Comparison of ENCODE assay signal across 8 mouse cellular contexts in genomic region chr11:69672211-69672706, GRCm38 (mm10). TPM values are rescaled to one million over a fixed set of nuclear protein-coding genes. Genes with fewer than 3 reads are reported as not detected.
A peak's percentile ranks its signal among the peaks of the same experiment; 100 is the strongest.
DNase-seq lines count a peak whose midpoint lies in the region; ATAC-seq and TF ChIP-seq lines count a peak whose summit lies in the region.

Gene Eif4a1, minus strand, starts transcription at chr11:69672423.

- H3K9me3 ChIP-seq in embryonic facial prominence, embryonic 15.5 days (replicated peaks): no peaks in the 10 kb centered on the region
- no peaks in the 10 kb centered on the region for H3K9me3 ChIP-seq in limb, embryonic 14.5 days (ENCODE audit: control insufficient read depth, low read length)
- no peaks in the 10 kb centered on the region for H3K9me3 ChIP-seq in midbrain, postnatal 0 days (ENCODE audit: low read length)

- peaks cover 79% of the 10 kb centered on the region for H3K36me3 ChIP-seq in embryonic facial prominence, embryonic 15.5 days
- H3K36me3 ChIP-seq in limb, embryonic 14.5 days (ENCODE audit: control insufficient read depth, insufficient read depth, low read length): peaks cover 85% of the 10 kb centered on the region
- H3K36me3 ChIP-seq in midbrain, postnatal 0 days (ENCODE audit: insufficient read depth, low read length): peaks cover 44% of the 10 kb centered on the region

- peak within 1 kb of the TSS; percentile 98 for H3K27ac ChIP-seq in bone marrow, adult 2 months (ENCODE audit: control insufficient read depth, insufficient read depth, low read depth, low read length, poor library complexity)
- peak within 1 kb of the TSS; percentile 98 for H3K27ac ChIP-seq in embryonic facial prominence, embryonic 15.5 days (replicated peaks)
- H3K27ac ChIP-seq in limb, embryonic 14.5 days (replicated peaks; ENCODE audit: low read depth, low read length): peak within 1 kb of the TSS; percentile 97
- H3K27ac ChIP-seq in midbrain, postnatal 0 days (ENCODE audit: low read depth, low read length): peak within 1 kb of the TSS; percentile 99

- H3K9ac ChIP-seq in embryonic facial prominence, embryonic 15.5 days: peak within 1 kb of the TSS; percentile 83
- peak within 1 kb of the TSS; percentile 99 for H3K9ac ChIP-seq in limb, embryonic 14.5 days (ENCODE audit: low read depth, low read length, severe bottlenecking)
- peak within 1 kb of the TSS; percentile 100 for H3K9ac ChIP-seq in midbrain, postnatal 0 days (replicated peaks; ENCODE audit: low read length, poor library complexity, severe bottlenecking)

- H3K4me3 ChIP-seq in bone marrow, adult 2 months (replicated peaks; ENCODE audit: control insufficient read depth, low read depth, low read length): peak within 1 kb of the TSS; percentile 99
- H3K4me3 ChIP-seq in embryonic facial prominence, embryonic 15.5 days (replicated peaks): peak within 1 kb of the TSS; percentile 61
- H3K4me3 ChIP-seq in limb, embryonic 14.5 days (replicated peaks; ENCODE audit: low read length): peak within 1 kb of the TSS; percentile 100
- H3K4me3 ChIP-seq in midbrain, postnatal 0 days (ENCODE audit: low read depth, low read length): peak within 1 kb of the TSS; percentile 98

- H3K4me2 ChIP-seq in embryonic facial prominence, embryonic 15.5 days (replicated peaks): peak within 1 kb of the TSS; percentile 77
- H3K4me2 ChIP-seq in limb, embryonic 14.5 days (replicated peaks; ENCODE audit: low read depth, low read length, severe bottlenecking): peak within 1 kb of the TSS; percentile 88
- H3K4me2 ChIP-seq in midbrain, postnatal 0 days (ENCODE audit: low read depth, low read length, poor library complexity, severe bottlenecking): peak within 1 kb of the TSS; percentile 83

- peak; percentile 98 for ATAC-seq in embryonic facial prominence, embryonic 15.5 days (ENCODE audit: insufficient number of reproducible peaks, low FRiP score, low TSS enrichment, low read depth)
- ATAC-seq in limb, embryonic 14.5 days (ENCODE audit: low FRiP score, low read depth): peak; percentile 97
- peak; percentile 94 for ATAC-seq in midbrain, postnatal 0 days (ENCODE audit: low FRiP score)

- peak; percentile 100 for DNase-seq in 416B (ENCODE audit: low read depth)
- DNase-seq in heart, adult 8-10 months (ENCODE audit: low spot score): peak; percentile 100
- peak; percentile 100 for DNase-seq in kidney, adult 9 months
- peak; percentile 100 for DNase-seq in limb, embryonic 14.5 days (ENCODE audit: low spot score)
- DNase-seq in midbrain, postnatal 0 days (ENCODE audit: low spot score): peak; percentile 100
- peak; percentile 98 to 99 for DNase-seq in spleen, postnatal 14 days (ENCODE audit: low spot score in 2 of 2)

- TF ChIP-seq POLR2A in bone marrow, adult 2 months (IDR thresholded peaks at IDR 0.05; ENCODE audit: borderline replicate concordance, control insufficient read depth, low read depth, low read length): peak; percentile 86
- TF ChIP-seq POLR2A in limb, embryonic 14.5 days (IDR thresholded peaks at IDR 0.05; ENCODE audit: borderline replicate concordance, extremely low read depth, insufficient read depth, insufficient read length): peak; percentile 96; the same call in 1 of the 2 replicates

- under 1% methylated on average over 36 of the region's 36 CpGs for WGBS in bone marrow, adult 2 months
- WGBS in embryonic facial prominence, embryonic 15.5 days: under 1% methylated on average over 36 of the region's 36 CpGs
- under 1% methylated on average over 36 of the region's 36 CpGs for WGBS in limb, embryonic 14.5 days
- under 1% methylated on average over 36 of the region's 36 CpGs for WGBS in midbrain, postnatal 0 days

- no peak for TF ChIP-seq CTCF in bone marrow, adult 2 months (IDR thresholded peaks at IDR 0.05; ENCODE audit: control insufficient read depth, insufficient read depth, low read length)
- TF ChIP-seq CTCF in midbrain, postnatal 0 days (IDR thresholded peaks at IDR 0.05): peak; percentile 35; the same call in 1 of the 2 replicates

- H3K4me1 ChIP-seq in bone marrow, adult 2 months (ENCODE audit: control insufficient read depth, insufficient read depth, low read length): no peaks in the 10 kb centered on the region; the same call in 1 of the 2 replicates
- H3K4me1 ChIP-seq in embryonic facial prominence, embryonic 15.5 days: peaks cover 23% of the 10 kb centered on the region
- peaks cover 15% of the 10 kb centered on the region for H3K4me1 ChIP-seq in limb, embryonic 14.5 days (ENCODE audit: control insufficient read depth, insufficient read depth, low read length)
- 0 out of 2 replicates have a peak, but pooled peaks cover 6% of the 10 kb centered on the region for H3K4me1 ChIP-seq in midbrain, postnatal 0 days (ENCODE audit: insufficient read depth, low read length)

- H3K27me3 ChIP-seq in embryonic facial prominence, embryonic 15.5 days: no peaks in the 10 kb centered on the region
- no peaks in the 10 kb centered on the region for H3K27me3 ChIP-seq in limb, embryonic 14.5 days (ENCODE audit: control insufficient read depth, insufficient read depth, low read length)
- H3K27me3 ChIP-seq in midbrain, postnatal 0 days (ENCODE audit: insufficient read depth, low read length): no peaks in the 10 kb centered on the region

RNA-seq across cellular contexts. Expression of gene Eif4a1, which starts in this region (rescaled TPM):
- 268 and 540 TPM in 2 replicates for polyA plus RNA-seq in bone marrow, adult 2 months (2011; ENCODE audit: insufficient read depth, insufficient read length, low replicate concordance, missing spikeins)
- polyA plus RNA-seq in embryonic facial prominence, embryonic 15.5 days (2015; fragmentation: Nextera tagmentation; extraction: Ambion mirVana): 447 and 512 TPM in 2 replicates
- total RNA-seq in heart, adult 8-10 months (2022): 100 to 1,000 TPM; 162 to 194 (median 186) TPM
- 887 and 919 TPM in 2 replicates for polyA plus RNA-seq in limb, embryonic 14.5 days (2012; rRNA removed)
- 547 and 561 TPM in 2 replicates for polyA plus RNA-seq in limb, embryonic 14.5 days (2014; fragmentation: Nextera tagmentation; extraction: Ambion mirVana)
- total RNA-seq in midbrain, postnatal 0 days (2014; rRNA removed): 767 and 793 TPM in 2 replicates
- 501 and 502 TPM in 2 replicates for polyA plus RNA-seq in midbrain, postnatal 0 days (2015; fragmentation: Nextera tagmentation; extraction: Ambion mirVana)

Comparison
In these comparisons a context has a peak if more than half of its experiments do, and no peak if none do; other contexts are left out.
1. Peak in every context shown above with its lines: DNase-seq, ATAC-seq, H3K4me3 ChIP-seq and H3K27ac ChIP-seq.